Comparison of ENCODE assay signal across 14 mouse cellular contexts in genomic region chr1:182021691-182022299, GRCm38 (mm10). TPM values are rescaled to one million over a fixed set of nuclear protein-coding genes. Genes with fewer than 3 reads are reported as not detected.
DNase-seq lines count a peak whose midpoint lies in the region; ATAC-seq and TF ChIP-seq lines count a peak whose summit lies in the region.
"Had no signal": no experiment of that assay in that cellular context is flagged by ENCODE, and none has a peak within 500 bp of the region (broad histone marks: within the 10 kb centered on the region; RNA-seq: fewer than 3 reads in every experiment).

No protein-coding gene starts in this region.

- WGBS in heart, embryonic 13.5 days = 53% methylated on average over 6 of the region's 6 CpGs
- WGBS in neural tube, embryonic 13.5 days = 79% methylated on average over 6 of the region's 6 CpGs
- 83% methylated on average over 6 of the region's 6 CpGs for WGBS in neural tube, embryonic 14.5 days
- 72% methylated on average over 6 of the region's 6 CpGs for WGBS in liver, postnatal 0 days (ENCODE audit: insufficient replicate concordance)

- no peak overlapping the region for H3K4me3 ChIP-seq in heart, embryonic 13.5 days
- no peak overlapping the region for H3K4me3 ChIP-seq in neural tube, embryonic 13.5 days
- H3K4me3 ChIP-seq in neural tube, embryonic 14.5 days (ENCODE audit: low read depth, low read length) = no peak overlapping the region
- no peak overlapping the region for H3K4me3 ChIP-seq in liver, postnatal 0 days (ENCODE audit: low read depth, low read length)
- H3K4me3 ChIP-seq: liver, embryonic 15.5 days had no signal

- peak overlapping the region; percentile 73; the same call in 1 of the 2 replicates for H3K4me2 ChIP-seq in heart, embryonic 13.5 days
- peak overlapping the region; percentile 61 for H3K4me2 ChIP-seq in neural tube, embryonic 13.5 days
- peak overlapping the region; percentile 51; the same call in 1 of the 2 replicates for H3K4me2 ChIP-seq in neural tube, embryonic 14.5 days (ENCODE audit: low read depth, low read length)
- no peak overlapping the region for H3K4me2 ChIP-seq in liver, postnatal 0 days (ENCODE audit: low read depth, low read length)
- H3K4me2 ChIP-seq: liver, embryonic 15.5 days had no signal

- no peaks in the 10 kb centered on the region for H3K36me3 ChIP-seq in heart, embryonic 13.5 days
- no peaks in the 10 kb centered on the region for H3K36me3 ChIP-seq in neural tube, embryonic 13.5 days
- no peaks in the 10 kb centered on the region for H3K36me3 ChIP-seq in neural tube, embryonic 14.5 days (ENCODE audit: control insufficient read depth, insufficient read depth, low read length)
- H3K36me3 ChIP-seq in liver, postnatal 0 days (replicated peaks; ENCODE audit: insufficient read depth, low read length) = no peaks in the 10 kb centered on the region
- H3K36me3 ChIP-seq: embryonic facial prominence, embryonic 12.5 days; liver, embryonic 15.5 days had no signal

- DNase-seq in heart, adult 11 months = no peak
- no peak for DNase-seq in neural tube, embryonic 10.5 days (ENCODE audit: extremely low spot score, low spot score)
- peak; percentile 17 for DNase-seq in induced T-regulatory cell, adult 2 months (ENCODE audit: low read depth)
- DNase-seq in natural killer cell, adult 2 months (ENCODE audit: low spot score in 2 of 2) = no peak
- DNase-seq in liver, postnatal 0 days = no peak
- DNase-seq: adrenal gland, adult 8-10 months; gastrocnemius, postnatal 10 days; thymus, postnatal 25 days had no signal

- H3K4me1 ChIP-seq in heart, embryonic 13.5 days = peaks cover 55% of the 10 kb centered on the region
- peaks cover 28% of the 10 kb centered on the region for H3K4me1 ChIP-seq in neural tube, embryonic 13.5 days (replicated peaks)
- H3K4me1 ChIP-seq in neural tube, embryonic 14.5 days (ENCODE audit: control insufficient read depth, insufficient read depth, low read length) = peaks cover 15% of the 10 kb centered on the region
- H3K4me1 ChIP-seq in liver, postnatal 0 days (ENCODE audit: insufficient read depth) = no peaks in the 10 kb centered on the region
- H3K4me1 ChIP-seq: liver, embryonic 15.5 days had no signal

- H3K27ac ChIP-seq in heart, embryonic 13.5 days (replicated peaks) = peak overlapping the region; percentile 95
- no peak overlapping the region for H3K27ac ChIP-seq in neural tube, embryonic 13.5 days (replicated peaks)
- H3K27ac ChIP-seq in neural tube, embryonic 14.5 days (ENCODE audit: low read depth, low read length) = no peak overlapping the region
- no peak overlapping the region for H3K27ac ChIP-seq in liver, postnatal 0 days (ENCODE audit: low read depth)
- H3K27ac ChIP-seq: liver, embryonic 15.5 days had no signal

- ATAC-seq in heart, embryonic 13.5 days (ENCODE audit: extremely low read depth, insufficient number of reproducible peaks, low FRiP score, low TSS enrichment) = no peak
- no peak for ATAC-seq in neural tube, embryonic 13.5 days (ENCODE audit: low read depth)
- ATAC-seq in neural tube, embryonic 14.5 days (ENCODE audit: low read depth) = no peak
- no peak for ATAC-seq in liver, postnatal 0 days
- ATAC-seq: intestine, embryonic 16.5 days had no signal

- no peak for TF ChIP-seq CTCF in liver, postnatal 0 days (IDR thresholded peaks at IDR 0.05; ENCODE audit: low read depth)

- no peaks in the 10 kb centered on the region for H3K9me3 ChIP-seq in heart, embryonic 13.5 days
- H3K9me3 ChIP-seq in neural tube, embryonic 13.5 days = no peaks in the 10 kb centered on the region
- no peaks in the 10 kb centered on the region for H3K9me3 ChIP-seq in neural tube, embryonic 14.5 days (ENCODE audit: control insufficient read depth, low read length)
- no peaks in the 10 kb centered on the region for H3K9me3 ChIP-seq in liver, postnatal 0 days (ENCODE audit: low read length)
- H3K9me3 ChIP-seq: embryonic facial prominence, embryonic 12.5 days; liver, embryonic 15.5 days had no signal

- no peak overlapping the region for H3K9ac ChIP-seq in heart, embryonic 13.5 days
- H3K9ac ChIP-seq in neural tube, embryonic 13.5 days = no peak overlapping the region
- H3K9ac ChIP-seq in neural tube, embryonic 14.5 days (replicated peaks; ENCODE audit: low read depth, low read length) = no peak overlapping the region
- H3K9ac ChIP-seq in liver, postnatal 0 days (replicated peaks) = no peak overlapping the region
- H3K9ac ChIP-seq: liver, embryonic 15.5 days had no signal

- TF ChIP-seq EP300 in liver, postnatal 0 days (IDR thresholded peaks at IDR 0.05; ENCODE audit: low read depth) = no peak

- no peaks in the 10 kb centered on the region for H3K27me3 ChIP-seq in heart, embryonic 13.5 days (replicated peaks)
- H3K27me3 ChIP-seq in neural tube, embryonic 13.5 days = no peaks in the 10 kb centered on the region
- no peaks in the 10 kb centered on the region for H3K27me3 ChIP-seq in neural tube, embryonic 14.5 days (ENCODE audit: control insufficient read depth, insufficient read depth, low read length)
- peaks cover 45% of the 10 kb centered on the region for H3K27me3 ChIP-seq in liver, postnatal 0 days (ENCODE audit: insufficient read depth, low read length)
- H3K27me3 ChIP-seq: embryonic facial prominence, embryonic 12.5 days had no signal

RNA-seq across cellular contexts. Expression of gene Enah, which starts 2.0 kb away (rescaled TPM):
- polyA plus RNA-seq in heart, embryonic 13.5 days (2015; fragmentation: Nextera tagmentation; extraction: Ambion mirVana) = 14.7 and 14.8 TPM in 2 replicates
- 34.7 and 35.6 TPM in 2 replicates for polyA plus RNA-seq in neural tube, embryonic 13.5 days (2015; fragmentation: Nextera tagmentation; extraction: Ambion mirVana)
- 47.4 and 51.7 TPM in 2 replicates for polyA plus RNA-seq in neural tube, embryonic 14.5 days (2014; fragmentation: Nextera tagmentation; extraction: Ambion mirVana)
- polyA plus RNA-seq in liver, postnatal 0 days (2015; fragmentation: Nextera tagmentation; extraction: Ambion mirVana) = 0.36 and 0.41 TPM in 2 replicates

Comparison
In these comparisons a context has a peak if more than half of its experiments do, and no peak if none do; other contexts are left out.
1. RNA of gene Enah, which starts 2.0 kb away (polyA plus RNA-seq): 47.4 to 51.7 TPM in neural tube, embryonic 14.5 days, 34.7 to 35.6 TPM in neural tube, embryonic 13.5 days and 14.7 to 14.8 TPM in heart, embryonic 13.5 days; 0.36 to 0.41 TPM in liver, postnatal 0 days; every median in the first group is over 10 times any median in the second.